Mouse (Mus musculus) bone marrow macrophage, adult 2 months (primary cell): ENCODE data around the gene Clic5. TPM values are rescaled to one million over a fixed set of nuclear protein-coding genes. Genes with fewer than 3 reads are reported as not detected.

Experiments used
- H3K27ac ChIP-seq: 2 replicates; pipeline ENCODE4 v1.5.1; 2012; ENCODE audit warnings: low read depth, low read length; ENCODE audit not compliant: insufficient read depth
- H3K4me1 ChIP-seq: 2 replicates; pipeline ENCODE4 v1.6.1; 2012; ENCODE audit warnings: low read length; ENCODE audit not compliant: control insufficient read depth, insufficient read depth
- H3K4me3 ChIP-seq: 2 replicates; pipeline ENCODE4 v1.5.1; 2012; ENCODE audit warnings: mild to moderate bottlenecking, low read length, moderate library complexity; ENCODE audit not compliant: insufficient read depth
- CTCF ChIP-seq: IDR thresholded peaks from 2 replicates; pipeline ENCODE4 v1.5.1; 2012; ENCODE audit warnings: low read depth, mild to moderate bottlenecking, low read length, moderate library complexity
- POLR2A ChIP-seq: IDR thresholded peaks from 2 replicates; pipeline ENCODE4 v1.6.1; 2012; ENCODE audit warnings: mild to moderate bottlenecking, low read depth, low read length, borderline replicate concordance
- polyA plus RNA-seq: library from polyadenylated mRNA; stranded (reverse); fragments of >200 nt; gene quantifications from 2 replicates; pipeline ENCODE4 v1.2.4, GENCODE M21; 2012; ENCODE audit not compliant: missing spikeins, insufficient read depth, insufficient read length

The Clic5 gene
- polyA plus RNA-seq, 1 experiment: 0.12 TPM

GRCm38 (mm10) chr17:44219943-44220342 is 31.6 kb downstream of the Clic5 start:
- TF ChIP-seq POLR2A (no peak), CTCF (no peak)
- no peak overlapping the region for H3K27ac ChIP-seq
- no peak overlapping the region for H3K4me3 ChIP-seq
- no peaks in the 10 kb centered on the region for H3K4me1 ChIP-seq

- H3K4me3 ChIP-seq: no peak overlapping the region
- no peak overlapping the region for H3K27ac ChIP-seq
- TF ChIP-seq CTCF: no peak
- TF ChIP-seq POLR2A: no peak
- no peaks in the 10 kb centered on the region for H3K4me1 ChIP-seq
Measured at GRCm38 (mm10) chr17:44228428-44228827, 40.0 kb downstream of the Clic5 start.

- Histone ChIP-seq H3K4me3 (no peak overlapping the region), H3K4me1 (no peaks in the 10 kb centered on the region), H3K27ac (no peak overlapping the region)
- TF ChIP-seq POLR2A (no peak), CTCF (no peak)
Measured at GRCm38 (mm10) chr17:44230083-44230482, 41.7 kb downstream of the Clic5 start.

- no peak for TF ChIP-seq POLR2A
- TF ChIP-seq CTCF: no peak
- Histone ChIP-seq H3K4me3 (peak overlapping the region; percentile 27; the same call in 1 of the 2 replicates), H3K4me1 (peaks cover 7% of the 10 kb centered on the region), H3K27ac (peak overlapping the region; percentile 71)
Measured at GRCm38 (mm10) chr17:44239030-44239721, 50.8 kb downstream of the Clic5 start.

- H3K4me3 ChIP-seq: no peak overlapping the region
- no peak overlapping the region for H3K27ac ChIP-seq
- H3K4me1 ChIP-seq: peaks cover 7% of the 10 kb centered on the region
- peak; percentile 8; the same call in 1 of the 2 replicates for TF ChIP-seq CTCF
- no peak for TF ChIP-seq POLR2A
Measured at GRCm38 (mm10) chr17:44240742-44241141, 52.4 kb downstream of the Clic5 start.

GRCm38 (mm10) chr17:44244096-44244495 is 55.7 kb downstream of the Clic5 start:
- H3K27ac ChIP-seq: no peak overlapping the region
- peaks cover 4% of the 10 kb centered on the region for H3K4me1 ChIP-seq
- no peak overlapping the region for H3K4me3 ChIP-seq
- no peak for TF ChIP-seq POLR2A
- TF ChIP-seq CTCF: no peak

GRCm38 (mm10) chr17:44244625-44245024 is 56.2 kb downstream of the Clic5 start:
- no peak overlapping the region for H3K4me3 ChIP-seq
- peaks cover 3% of the 10 kb centered on the region for H3K4me1 ChIP-seq
- H3K27ac ChIP-seq: no peak overlapping the region
- TF ChIP-seq POLR2A: no peak
- TF ChIP-seq CTCF: no peak

GRCm38 (mm10) chr17:44246153-44246700 is 57.8 kb downstream of the Clic5 start:
- no peaks in the 10 kb centered on the region for H3K4me1 ChIP-seq
- TF ChIP-seq POLR2A (no peak), CTCF (no peak)
- no peak overlapping the region for H3K4me3 ChIP-seq
- no peak overlapping the region for H3K27ac ChIP-seq

- Histone ChIP-seq H3K27ac (no peak overlapping the region), H3K4me3 (no peak overlapping the region), H3K4me1 (no peaks in the 10 kb centered on the region; the same call in 1 of the 2 replicates)
- TF ChIP-seq POLR2A (no peak), CTCF (no peak)
Measured at GRCm38 (mm10) chr17:44249544-44249943, 61.2 kb downstream of the Clic5 start.

GRCm38 (mm10) chr17:44252653-44253052 is 64.3 kb downstream of the Clic5 start:
- H3K4me3 ChIP-seq: no peak overlapping the region

GRCm38 (mm10) chr17:44254698-44255097 is 66.3 kb downstream of the Clic5 start:
- Histone ChIP-seq H3K27ac (no peak overlapping the region), H3K4me1 (no peaks in the 10 kb centered on the region; the same call in 1 of the 2 replicates), H3K4me3 (no peak overlapping the region)
- TF ChIP-seq CTCF: no peak
- no peak for TF ChIP-seq POLR2A

More at GRCm38 (mm10) chr17:44252653-44253052, 64.3 kb downstream of the Clic5 start:
- no peak for TF ChIP-seq POLR2A
- no peak for TF ChIP-seq CTCF
- Histone ChIP-seq H3K4me1 (no peaks in the 10 kb centered on the region; the same call in 1 of the 2 replicates), H3K27ac (no peak overlapping the region)
